Mouse (Mus musculus) stomach, embryonic 16.5 days (tissue): ENCODE measurements around the gene Abl1. TPM values are rescaled to one million over a fixed set of nuclear protein-coding genes. Genes with fewer than 3 reads are reported as not detected.

Source experiments
- ATAC-seq: fragments of 200-750 bp; cut with Nextera tagmentation; 2 replicates; pipeline ENCODE4 v1.8.0; 2017; ENCODE audit warnings: moderate number of reproducible peaks, moderate TSS enrichment; ENCODE audit not compliant: insufficient read depth, low FRiP score
- H3K27ac ChIP-seq: fragments of 300-500 bp; sonication (generic); 2 replicates; pipeline ENCODE4 v1.5.1; 2014; ENCODE audit warnings: low read length
- H3K27me3 ChIP-seq: fragments of 300-500 bp; sonication (generic); 2 replicates; pipeline ENCODE4 v1.6.1; 2014; ENCODE audit warnings: low read length, control low read depth, mixed read lengths; ENCODE audit not compliant: control insufficient read depth, insufficient read depth
- H3K36me3 ChIP-seq: fragments of 300-500 bp; sonication (generic); 2 replicates; pipeline ENCODE4 v1.6.1; 2014; ENCODE audit warnings: low read length; ENCODE audit not compliant: control insufficient read depth, insufficient read depth
- H3K4me1 ChIP-seq: fragments of 300-500 bp; sonication (generic); 2 replicates; pipeline ENCODE4 v1.6.1; 2014; ENCODE audit warnings: low read length, control low read depth, mixed read lengths; ENCODE audit not compliant: control insufficient read depth, insufficient read depth
- H3K4me2 ChIP-seq: fragments of 300-500 bp; sonication (generic); 2 replicates; pipeline ENCODE4 v1.6.1; 2014; ENCODE audit warnings: low read depth, low read length, mixed read lengths
- H3K4me3 ChIP-seq: fragments of 300-500 bp; sonication (generic); replicated peaks from 2 replicates; pipeline ENCODE4 v1.5.1; 2014; ENCODE audit warnings: mild to moderate bottlenecking, low read length
- H3K9ac ChIP-seq: fragments of 300-500 bp; sonication (generic); 2 replicates; pipeline ENCODE4 v1.6.1; 2014; ENCODE audit warnings: low read length
- H3K9me3 ChIP-seq: fragments of 300-500 bp; sonication (generic); replicated peaks from 2 replicates; pipeline ENCODE4 v1.6.1; 2016; ENCODE audit warnings: low read length, control low read depth; ENCODE audit not compliant: control insufficient read depth
- WGBS: fragments of 180-500 bp; shearing (Covaris S2); extraction: QIAGEN DNeasy Blood & Tissue Kit; methylation state at CpG from one replicate; pipeline ENCODE4 v1.1.7; 2014; 5-methylcytosine and 5-hydroxymethylcytosine counted together
- polyA plus RNA-seq: library from polyadenylated mRNA; unstranded; fragments of >200 nt; fragmentation: Nextera tagmentation; extraction: Ambion mirVana; gene quantifications from 2 replicates; pipeline ENCODE4 v1.2.1, GENCODE M21; 2015

Gene Abl1
- polyA plus RNA-seq, 1 experiment from 2014 or later, result 30.4 TPM

- Histone ChIP-seq H3K4me1 (peaks cover 9% of the 10 kb centered on the region; the same call in 1 of the 2 replicates), H3K4me3 (no peak overlapping the region), H3K9ac (no peak overlapping the region), H3K27me3 (no peaks in the 10 kb centered on the region), H3K27ac (no peak overlapping the region), H3K9me3 (no peaks in the 10 kb centered on the region), H3K4me2 (no peak overlapping the region), H3K36me3 (no peaks in the 10 kb centered on the region)
- ATAC-seq, result no peak
- WGBS, result 88% methylated on average over 4 of the region's 4 CpGs
These were observed 125.5 kb downstream of the Abl1 start for GRCm38 (mm10) chr2:31813641-31814040.

- ATAC-seq, result no peak
- H3K27me3 ChIP-seq, result no peaks in the 10 kb centered on the region
- no peak overlapping the region for H3K4me2 ChIP-seq
- H3K36me3 ChIP-seq, result no peaks in the 10 kb centered on the region
- H3K4me1 ChIP-seq, result peaks cover 6% of the 10 kb centered on the region; the same call in 1 of the 2 replicates
- 74% methylated on average over 7 of the region's 7 CpGs for WGBS
- H3K9ac ChIP-seq, result no peak overlapping the region
- H3K4me3 ChIP-seq, result no peak overlapping the region
- no peak overlapping the region for H3K27ac ChIP-seq
- H3K9me3 ChIP-seq, result no peaks in the 10 kb centered on the region
These were observed 126.5 kb downstream of the Abl1 start for GRCm38 (mm10) chr2:31814699-31815098.

- Histone ChIP-seq H3K36me3 (no peaks in the 10 kb centered on the region), H3K9ac (no peak overlapping the region), H3K4me2 (no peak overlapping the region), H3K4me3 (no peak overlapping the region), H3K4me1 (peaks cover under 1% of the 10 kb centered on the region; the same call in 1 of the 2 replicates), H3K27ac (no peak overlapping the region), H3K9me3 (no peaks in the 10 kb centered on the region), H3K27me3 (no peaks in the 10 kb centered on the region)
- no peak; the same call in 1 of the 2 replicates for ATAC-seq
- 19% methylated on average over 5 of the region's 5 CpGs for WGBS
These were observed 127.2 kb downstream of the Abl1 start for GRCm38 (mm10) chr2:31815367-31815766.

GRCm38 (mm10) chr2:31822524-31823371 is 134.6 kb downstream of the Abl1 start:
- H3K4me3 ChIP-seq, result 0 out of 2 replicates have a peak overlapping the region, but pooled peaks have one; percentile 15
- peaks cover 3% of the 10 kb centered on the region; the same call in 1 of the 2 replicates for H3K27me3 ChIP-seq
- H3K4me2 ChIP-seq, result peak overlapping the region; percentile 42
- H3K4me1 ChIP-seq, result peaks cover 9% of the 10 kb centered on the region
- WGBS, result 15% methylated on average over 39 of the region's 39 CpGs
- ATAC-seq, result no peak
- peak overlapping the region; percentile 18; the same call in 1 of the 2 replicates for H3K9ac ChIP-seq
- H3K36me3 ChIP-seq, result no peaks in the 10 kb centered on the region
- no peaks in the 10 kb centered on the region for H3K9me3 ChIP-seq
- no peak overlapping the region for H3K27ac ChIP-seq

- no peak overlapping the region for H3K4me2 ChIP-seq
- H3K9ac ChIP-seq, result no peak overlapping the region
- no peaks in the 10 kb centered on the region for H3K36me3 ChIP-seq
- WGBS, result 73% methylated on average over 12 of the region's 15 CpGs
- no peaks in the 10 kb centered on the region for H3K9me3 ChIP-seq
- H3K27ac ChIP-seq, result no peak overlapping the region
- peaks cover 3% of the 10 kb centered on the region; the same call in 1 of the 2 replicates for H3K27me3 ChIP-seq
- H3K4me1 ChIP-seq, result peaks cover 15% of the 10 kb centered on the region
- no peak for ATAC-seq
- no peak overlapping the region for H3K4me3 ChIP-seq
These were observed 136.0 kb downstream of the Abl1 start for GRCm38 (mm10) chr2:31823933-31824730.

- H3K27ac ChIP-seq, result no peak overlapping the region
- H3K9me3 ChIP-seq, result no peaks in the 10 kb centered on the region
- no peak for ATAC-seq
These were observed 137.3 kb downstream of the Abl1 start for GRCm38 (mm10) chr2:31825469-31825911.

GRCm38 (mm10) chr2:31826094-31827085 is 138.2 kb downstream of the Abl1 start:
- Histone ChIP-seq H3K27me3 (peaks cover 3% of the 10 kb centered on the region; the same call in 1 of the 2 replicates), H3K9me3 (no peaks in the 10 kb centered on the region), H3K4me3 (no peak overlapping the region), H3K27ac (no peak overlapping the region), H3K36me3 (no peaks in the 10 kb centered on the region), H3K4me1 (peaks cover 15% of the 10 kb centered on the region), H3K4me2 (no peak overlapping the region), H3K9ac (no peak overlapping the region)
- WGBS, result 75% methylated on average over 14 of the region's 14 CpGs
- no peak for ATAC-seq

More at GRCm38 (mm10) chr2:31825469-31825911, 137.3 kb downstream of the Abl1 start:
- no peak overlapping the region for H3K4me3 ChIP-seq
- H3K36me3 ChIP-seq, result no peaks in the 10 kb centered on the region
- no peak overlapping the region for H3K4me2 ChIP-seq
- WGBS, result 73% methylated on average over 16 of the region's 16 CpGs
- peaks cover 15% of the 10 kb centered on the region for H3K4me1 ChIP-seq
- H3K9ac ChIP-seq, result no peak overlapping the region
- peaks cover 3% of the 10 kb centered on the region; the same call in 1 of the 2 replicates for H3K27me3 ChIP-seq

- H3K36me3 ChIP-seq, result no peaks in the 10 kb centered on the region
- H3K4me2 ChIP-seq, result no peak overlapping the region
- H3K9me3 ChIP-seq, result no peaks in the 10 kb centered on the region
- 38% methylated on average over 7 of the region's 7 CpGs for WGBS
- peaks cover 3% of the 10 kb centered on the region; the same call in 1 of the 2 replicates for H3K27me3 ChIP-seq
- no peak for ATAC-seq
- no peak overlapping the region for H3K4me3 ChIP-seq
- peaks cover 10% of the 10 kb centered on the region for H3K4me1 ChIP-seq
- no peak overlapping the region for H3K27ac ChIP-seq
- H3K9ac ChIP-seq, result no peak overlapping the region
These were observed 139.7 kb downstream of the Abl1 start for GRCm38 (mm10) chr2:31827877-31828276.
